Mouse (Mus musculus) myocyte (in vitro differentiated cells): ENCODE measurements around the gene Cdh6.

Experiments
- MAX ChIP-seq: IDR thresholded peaks from one replicate; pipeline ENCODE4 v1.6.1; 2011; ENCODE audit warnings: low read depth, mild to moderate bottlenecking, control low read depth
- MYOD1 ChIP-seq, 3 experiments: IDR thresholded peaks; one replicate each; pipeline ENCODE4 v1.6.1; 2011; ENCODE audit warnings: control low read depth in 2 of 3, low read depth in 2 of 3, mild to moderate bottlenecking in 2 of 3, moderate library complexity in 1 of 3; ENCODE audit not compliant: insufficient read length in 2 of 3, control insufficient read depth in 1 of 3
- POLR2A ChIP-seq: IDR thresholded peaks from one replicate; pipeline ENCODE4 v1.6.1; 2011; ENCODE audit warnings: low read depth, mild to moderate bottlenecking, control low read depth, moderate library complexity; ENCODE audit not compliant: insufficient read length
- TCF12 ChIP-seq: IDR thresholded peaks from one replicate; pipeline ENCODE4 v1.6.1; 2011; ENCODE audit warnings: mild to moderate bottlenecking, control low read depth; ENCODE audit not compliant: poor library complexity, insufficient read depth, severe bottlenecking
- USF1 ChIP-seq: IDR thresholded peaks from one replicate; pipeline ENCODE4 v1.6.1; 2011; ENCODE audit warnings: low read depth, mild to moderate bottlenecking, control low read depth, moderate library complexity

DNA sequence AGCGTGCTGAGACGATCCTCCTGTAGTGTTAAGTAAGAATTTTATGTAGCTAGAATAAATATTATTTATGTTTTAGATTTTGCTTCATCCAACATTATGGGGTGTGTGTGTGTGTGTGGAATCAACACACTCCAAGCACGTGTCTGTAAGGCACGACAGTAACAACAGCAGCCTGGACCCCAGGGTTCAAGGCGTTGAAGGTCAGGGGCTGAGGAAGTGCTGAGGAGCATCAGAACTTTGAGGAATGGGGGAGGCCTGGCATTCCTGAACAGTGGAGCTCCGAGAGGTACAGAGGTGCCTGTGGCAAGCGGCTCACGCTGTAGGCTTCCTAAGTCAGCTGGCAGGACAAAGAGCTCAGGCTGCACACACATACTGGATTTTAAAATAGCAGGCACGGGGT is 78.1 kb downstream of the Cdh6 start:
- no peak for TF ChIP-seq TCF12
- no peak for TF ChIP-seq POLR2A
- TF ChIP-seq MAX: no peak
- no peak for TF ChIP-seq USF1
- TF ChIP-seq MYOD1 (IDR thresholded peaks at IDR 0.05; ENCODE audit: control insufficient read depth in 1 of 3, insufficient read length in 2 of 3, low read depth in 2 of 3): no peak
